Mouse (Mus musculus): ENCODE measurements around the gene Stk4. TPM values are rescaled to one million over a fixed set of nuclear protein-coding genes. Genes with fewer than 3 reads are reported as not detected.

Stk4 gene
- polyA plus RNA-seq, 1 experiment from 2014 or later, result 15.4 TPM

DNA sequence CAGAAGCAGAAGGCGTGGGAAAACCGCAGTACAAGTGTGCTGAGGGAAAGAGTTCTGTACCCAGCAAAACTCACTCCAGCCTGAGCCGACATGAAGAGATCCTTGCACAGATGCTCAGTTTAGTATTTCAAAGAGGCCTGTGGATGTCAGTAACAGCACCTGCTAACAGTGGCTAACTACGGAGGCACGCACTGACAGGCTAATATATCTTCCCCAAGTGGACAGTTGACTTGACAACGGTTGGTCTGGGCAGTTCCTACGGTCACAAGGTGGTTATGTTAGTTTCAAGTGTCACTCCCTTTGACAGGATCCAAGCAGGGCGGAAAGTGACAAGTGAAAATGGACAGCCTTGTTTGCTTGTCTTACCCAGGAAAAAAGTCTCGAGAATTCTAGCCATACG lies 12.1 kb downstream of the Stk4 start:
- Histone ChIP-seq H3K36me3 (peaks cover 67% of the 10 kb centered on the region), H3K4me1 (no peaks in the 10 kb centered on the region), H3K9ac (replicated peaks) (no peak overlapping the region), H3K27me3 (replicated peaks) (no peaks in the 10 kb centered on the region), H3K4me2 (no peak overlapping the region), H3K4me3 (replicated peaks) (no peak overlapping the region), H3K27ac (replicated peaks) (no peak overlapping the region), H3K9me3 (replicated peaks) (no peaks in the 10 kb centered on the region)
- no peak for ATAC-seq (ENCODE audit: low FRiP score)
- WGBS, result 92% methylated on average over 10 of the region's 10 CpGs

DNA sequence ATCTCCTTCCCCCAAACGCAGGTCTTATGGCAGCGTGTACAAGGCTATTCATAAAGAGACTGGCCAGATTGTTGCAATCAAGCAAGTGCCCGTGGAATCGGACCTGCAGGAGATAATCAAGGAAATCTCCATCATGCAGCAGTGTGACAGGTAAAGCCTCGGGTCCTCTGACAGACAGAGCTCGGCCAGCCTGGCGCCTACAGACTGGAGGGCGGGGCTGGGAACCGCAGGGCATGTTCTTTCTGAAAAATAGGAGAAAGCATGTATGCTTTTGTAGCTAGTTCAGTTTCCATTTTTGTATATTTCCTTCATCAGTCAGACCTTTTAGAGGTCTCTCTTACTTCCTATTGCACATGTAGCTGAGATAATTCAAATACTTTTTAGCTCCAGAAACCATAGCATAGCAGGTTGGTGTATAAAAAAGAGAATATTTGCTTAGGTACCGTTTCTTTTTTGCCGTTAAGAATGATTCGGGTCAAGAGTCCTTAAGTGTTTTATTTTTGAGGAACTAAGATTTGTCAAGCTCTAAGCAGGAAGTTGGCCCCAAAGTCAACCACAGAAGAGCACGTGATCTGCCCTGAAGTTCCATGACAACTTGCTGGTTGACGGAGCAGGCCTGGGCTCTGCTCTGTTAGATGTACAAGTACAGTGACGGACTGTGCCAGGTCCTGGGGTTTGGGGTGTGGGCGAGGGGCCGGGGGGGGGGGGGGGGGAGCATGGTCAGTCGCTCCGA lies 13.7 kb downstream of the Stk4 start:
- Histone ChIP-seq H3K9me3 (replicated peaks) (no peaks in the 10 kb centered on the region), H3K27me3 (replicated peaks) (no peaks in the 10 kb centered on the region), H3K4me2 (no peak overlapping the region), H3K36me3 (peaks cover 82% of the 10 kb centered on the region), H3K9ac (replicated peaks) (no peak overlapping the region), H3K4me1 (no peaks in the 10 kb centered on the region), H3K27ac (replicated peaks) (no peak overlapping the region), H3K4me3 (replicated peaks) (no peak overlapping the region)
- no peak for ATAC-seq (ENCODE audit: low FRiP score)
- 87% methylated on average over 18 of the region's 19 CpGs for WGBS

DNA sequence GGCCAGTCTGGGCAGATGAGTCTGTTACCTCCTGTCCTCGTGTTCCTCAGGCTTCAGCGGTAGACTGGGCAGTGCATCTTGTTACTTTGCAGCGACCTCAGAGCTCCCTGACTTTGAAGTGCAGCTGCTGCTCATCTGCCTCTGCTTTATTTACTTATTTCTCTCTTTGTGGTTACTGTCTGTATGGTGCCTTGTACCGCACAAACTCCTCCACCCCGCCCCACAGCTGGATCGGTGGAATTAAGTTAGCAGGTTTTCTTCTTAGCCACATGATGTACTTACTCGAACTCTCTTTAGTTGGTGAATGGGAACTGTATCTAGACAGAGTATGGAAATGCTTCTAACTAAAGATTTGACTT lies 14.2 kb downstream of the Stk4 start:
- no peak for ATAC-seq (ENCODE audit: low FRiP score)
- Histone ChIP-seq H3K4me1 (no peaks in the 10 kb centered on the region), H3K9ac (replicated peaks) (no peak overlapping the region), H3K27ac (replicated peaks) (no peak overlapping the region), H3K27me3 (replicated peaks) (no peaks in the 10 kb centered on the region), H3K9me3 (replicated peaks) (no peaks in the 10 kb centered on the region), H3K36me3 (peaks cover 86% of the 10 kb centered on the region), H3K4me2 (no peak overlapping the region), H3K4me3 (replicated peaks) (no peak overlapping the region)
- 92% methylated on average over 7 of the region's 7 CpGs for WGBS

DNA sequence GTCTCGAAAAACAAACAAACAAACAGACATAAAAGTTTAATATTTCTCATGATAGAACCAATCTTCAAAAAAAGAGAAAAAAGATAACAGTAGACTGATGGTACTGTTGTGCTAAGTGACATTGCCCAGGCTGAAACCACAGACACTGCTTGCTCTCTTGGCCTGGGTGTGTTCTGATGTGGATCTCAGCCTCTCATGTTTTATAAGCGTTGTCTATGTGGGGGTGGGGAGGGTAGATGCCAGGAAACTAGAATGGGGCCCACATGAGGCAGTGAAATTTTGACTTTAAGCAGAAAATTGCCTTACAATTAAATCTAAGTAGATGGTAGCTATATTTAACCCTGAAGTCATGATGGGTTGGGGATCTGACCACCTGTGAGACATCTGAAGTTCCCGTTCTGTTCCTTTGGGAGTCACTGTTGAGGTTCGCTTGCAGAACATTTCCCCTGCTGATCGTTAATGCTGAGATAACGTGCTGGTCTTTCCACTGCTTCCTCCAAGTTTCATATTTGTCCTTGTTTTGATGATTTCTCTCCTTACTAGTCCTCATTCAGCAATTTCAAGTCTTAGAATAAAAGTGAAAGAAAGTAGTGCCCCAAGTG lies 17.4 kb downstream of the Stk4 start:
- ATAC-seq (ENCODE audit: low FRiP score), result no peak
- no peak overlapping the region for H3K4me3 ChIP-seq (replicated peaks)
- H3K4me2 ChIP-seq, result no peak overlapping the region
- H3K27ac ChIP-seq (replicated peaks), result no peak overlapping the region
- no peaks in the 10 kb centered on the region for H3K9me3 ChIP-seq (replicated peaks)
- peaks cover 66% of the 10 kb centered on the region for H3K36me3 ChIP-seq
- H3K27me3 ChIP-seq (replicated peaks), result no peaks in the 10 kb centered on the region
- WGBS, result 88% methylated on average over 6 of the region's 6 CpGs
- no peak overlapping the region for H3K9ac ChIP-seq (replicated peaks)
- no peaks in the 10 kb centered on the region for H3K4me1 ChIP-seq

- Histone ChIP-seq H3K4me1 (no peaks in the 10 kb centered on the region), H3K36me3 (peaks cover 47% of the 10 kb centered on the region), H3K4me3 (replicated peaks) (no peak overlapping the region), H3K9me3 (replicated peaks) (no peaks in the 10 kb centered on the region), H3K9ac (replicated peaks) (no peak overlapping the region), H3K27me3 (replicated peaks) (no peaks in the 10 kb centered on the region), H3K27ac (replicated peaks) (no peak overlapping the region), H3K4me2 (no peak overlapping the region)
- WGBS, result 92% methylated on average over 4 of the region's 4 CpGs
- no peak for ATAC-seq (ENCODE audit: low FRiP score)
These were observed 19.4 kb downstream of the Stk4 start for GRCm38 (mm10) chr2:164089508-164089907.

DNA sequence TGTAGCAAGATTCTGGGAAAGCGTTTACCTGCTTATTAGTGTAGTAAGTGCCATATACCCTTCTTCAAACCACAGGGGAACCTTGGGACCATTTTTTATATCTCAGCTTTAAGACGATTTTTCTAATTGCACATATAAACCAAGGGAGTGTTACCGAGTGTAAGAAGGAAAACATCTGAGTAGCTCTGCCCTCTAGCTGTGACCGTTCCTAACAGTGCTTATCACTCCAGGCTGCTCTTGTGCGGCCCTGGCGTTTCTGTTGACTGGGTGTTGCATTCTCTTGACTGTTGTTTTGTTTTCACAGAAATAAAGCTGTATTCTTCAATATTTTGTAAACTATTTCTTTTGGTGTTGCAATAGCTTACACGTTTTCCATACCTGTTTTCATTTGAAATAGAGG lies 24.0 kb downstream of the Stk4 start:
- no peaks in the 10 kb centered on the region for H3K9me3 ChIP-seq (replicated peaks)
- H3K4me1 ChIP-seq, result no peaks in the 10 kb centered on the region
- H3K9ac ChIP-seq (replicated peaks), result no peak overlapping the region
- H3K27me3 ChIP-seq (replicated peaks), result no peaks in the 10 kb centered on the region
- H3K27ac ChIP-seq (replicated peaks), result no peak overlapping the region
- H3K4me3 ChIP-seq (replicated peaks), result no peak overlapping the region
- H3K4me2 ChIP-seq, result no peak overlapping the region
- 90% methylated on average over 7 of the region's 7 CpGs for WGBS
- no peak for ATAC-seq (ENCODE audit: low FRiP score)
- peaks cover 29% of the 10 kb centered on the region for H3K36me3 ChIP-seq

DNA sequence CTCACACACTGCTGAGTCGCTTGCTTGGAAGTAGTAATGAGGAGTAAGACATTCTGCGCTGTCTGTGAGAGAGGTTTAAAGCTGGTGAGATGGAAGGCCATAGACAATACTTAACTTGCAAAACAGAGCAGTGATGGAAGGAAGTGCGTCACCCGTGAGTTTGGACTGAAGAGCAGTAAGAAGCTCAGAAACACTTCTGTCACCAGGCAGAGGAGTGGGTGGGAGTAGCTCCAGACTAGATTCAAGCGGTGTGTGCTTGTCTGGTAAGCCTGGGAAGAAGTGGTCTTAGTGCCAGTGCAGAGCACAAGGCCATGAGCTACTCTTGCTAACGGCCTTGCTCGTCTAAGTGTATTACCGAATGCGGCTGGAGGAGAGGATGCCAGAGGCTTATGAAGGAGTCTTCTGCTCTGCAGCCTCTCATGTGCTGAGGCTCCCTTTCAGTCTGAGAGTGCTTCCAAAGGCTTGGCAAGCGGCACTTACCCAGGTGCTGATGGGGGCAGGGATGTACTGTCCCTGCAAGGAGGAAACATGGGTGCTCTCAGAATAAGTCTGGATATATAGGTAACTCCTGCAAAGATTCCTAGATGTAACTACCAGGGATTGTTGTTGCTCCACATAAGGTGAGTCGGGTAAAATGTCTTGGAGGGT lies 28.6 kb downstream of the Stk4 start:
- 93% methylated on average over 11 of the region's 11 CpGs for WGBS

DNA sequence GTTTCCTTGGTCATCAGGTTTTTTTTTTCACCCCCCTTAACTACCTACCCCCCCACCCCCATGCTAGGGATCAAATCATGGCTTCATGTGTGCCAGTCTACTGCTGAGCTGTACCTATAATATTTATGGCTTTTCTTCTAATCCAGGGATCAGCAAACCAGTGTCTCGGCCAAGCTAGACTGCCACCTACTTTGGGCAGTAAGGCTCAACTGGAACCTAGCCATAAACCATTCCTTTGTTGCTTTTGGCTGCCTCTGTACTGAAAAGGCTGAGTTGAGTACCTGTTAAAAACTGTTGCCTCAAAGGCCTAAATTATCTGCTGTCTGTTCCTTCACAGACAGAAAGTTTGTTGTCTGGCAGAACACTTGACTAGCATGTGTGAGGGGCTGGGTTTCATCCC lies 31.8 kb downstream of the Stk4 start:
- no peaks in the 10 kb centered on the region for H3K4me1 ChIP-seq
- H3K36me3 ChIP-seq, result peaks cover 45% of the 10 kb centered on the region
- H3K4me3 ChIP-seq (replicated peaks), result no peak overlapping the region
- H3K27ac ChIP-seq (replicated peaks), result no peak overlapping the region
- no peak for ATAC-seq (ENCODE audit: low FRiP score)
- no peaks in the 10 kb centered on the region for H3K9me3 ChIP-seq (replicated peaks)
- H3K9ac ChIP-seq (replicated peaks), result no peak overlapping the region
- no peak overlapping the region for H3K4me2 ChIP-seq
- WGBS, result 52% methylated on average over 1 of the region's 1 CpGs
- H3K27me3 ChIP-seq (replicated peaks), result no peaks in the 10 kb centered on the region

More for the DNA sequence above, 28.6 kb downstream of the Stk4 start:
- no peak for ATAC-seq (ENCODE audit: low FRiP score)
- Histone ChIP-seq H3K27ac (replicated peaks) (no peak overlapping the region), H3K4me2 (no peak overlapping the region), H3K4me3 (replicated peaks) (no peak overlapping the region), H3K4me1 (no peaks in the 10 kb centered on the region), H3K9me3 (replicated peaks) (no peaks in the 10 kb centered on the region), H3K27me3 (replicated peaks) (no peaks in the 10 kb centered on the region), H3K9ac (replicated peaks) (no peak overlapping the region), H3K36me3 (peaks cover 41% of the 10 kb centered on the region)

DNA sequence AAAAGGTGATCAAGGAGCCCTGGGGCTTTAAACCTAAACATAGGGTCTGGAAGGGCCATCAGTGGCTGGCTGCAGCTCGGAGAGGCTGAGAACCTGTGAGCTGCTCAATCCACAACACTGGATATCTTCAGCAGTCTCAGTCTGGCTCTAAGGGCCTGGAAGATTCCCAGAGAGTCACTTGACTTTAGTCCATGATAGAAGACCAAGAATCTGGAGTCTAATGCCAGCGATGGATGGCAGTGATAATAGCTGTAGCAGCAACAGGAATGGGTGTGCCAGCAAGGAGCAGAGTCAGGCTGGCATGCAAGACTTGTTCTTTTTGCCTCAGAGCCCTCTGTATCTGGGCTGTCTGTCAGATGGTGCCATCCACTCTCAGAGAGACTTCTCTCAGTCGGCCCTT lies 32.2 kb downstream of the Stk4 start:
- WGBS, result 85% methylated on average over 3 of the region's 3 CpGs
- Histone ChIP-seq H3K4me2 (no peak overlapping the region), H3K27me3 (replicated peaks) (no peaks in the 10 kb centered on the region), H3K27ac (replicated peaks) (no peak overlapping the region), H3K9ac (replicated peaks) (no peak overlapping the region), H3K4me3 (replicated peaks) (no peak overlapping the region), H3K9me3 (replicated peaks) (no peaks in the 10 kb centered on the region), H3K36me3 (peaks cover 45% of the 10 kb centered on the region), H3K4me1 (no peaks in the 10 kb centered on the region)
- ATAC-seq (ENCODE audit: low FRiP score), result no peak

GRCm38 (mm10) chr2:164103501-164103900 lies 33.4 kb downstream of the Stk4 start:
- no peaks in the 10 kb centered on the region for H3K27me3 ChIP-seq (replicated peaks)
- ATAC-seq (ENCODE audit: low FRiP score), result no peak
- WGBS, result 27% methylated on average over 4 of the region's 4 CpGs
- H3K9ac ChIP-seq (replicated peaks), result no peak overlapping the region
- H3K4me2 ChIP-seq, result no peak overlapping the region
- H3K36me3 ChIP-seq, result peaks cover 38% of the 10 kb centered on the region
- H3K4me1 ChIP-seq, result 0 out of 2 replicates have a peak, but pooled peaks cover 2% of the 10 kb centered on the region
- no peak overlapping the region for H3K27ac ChIP-seq (replicated peaks)
- no peaks in the 10 kb centered on the region for H3K9me3 ChIP-seq (replicated peaks)
- H3K4me3 ChIP-seq (replicated peaks), result no peak overlapping the region

DNA sequence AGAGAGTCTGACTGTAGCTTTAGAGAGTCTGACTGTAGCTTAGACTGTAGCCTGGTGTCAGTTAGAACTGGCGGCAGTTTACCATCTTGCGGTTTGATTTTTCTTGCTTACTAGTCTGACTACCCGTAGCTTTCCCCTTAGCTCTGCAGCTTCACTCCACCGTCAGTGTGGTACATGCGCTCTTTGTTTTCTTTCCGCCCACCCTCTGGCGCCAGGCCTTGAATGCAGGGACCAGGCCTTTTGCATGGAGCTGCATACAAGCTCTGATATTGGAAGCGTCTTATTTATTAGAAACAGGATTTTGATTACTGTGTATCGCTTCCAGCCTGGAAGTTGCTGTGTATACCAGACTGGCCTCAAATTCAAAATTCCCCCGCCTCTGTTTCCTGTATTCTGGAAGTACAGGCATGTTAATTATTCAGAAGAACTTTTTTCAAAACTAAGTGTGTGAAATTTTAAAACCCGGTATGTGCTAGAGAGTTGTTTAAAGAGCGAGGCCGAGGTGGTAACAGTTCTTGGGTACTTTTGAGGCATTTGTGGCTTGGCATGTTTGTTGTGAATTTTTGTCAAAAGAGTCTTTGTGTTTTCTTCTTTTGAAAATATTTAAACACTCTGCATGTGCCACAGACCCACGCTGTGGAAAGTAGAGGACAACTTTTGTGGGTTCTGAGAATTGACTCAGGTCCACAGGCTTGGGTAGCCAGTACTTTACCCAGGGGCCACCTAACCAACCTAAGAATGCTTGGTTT lies 36.3 kb downstream of the Stk4 start:
- no peak overlapping the region for H3K27ac ChIP-seq (replicated peaks)
- no peak overlapping the region for H3K4me3 ChIP-seq (replicated peaks)
- ATAC-seq (ENCODE audit: low FRiP score), result no peak
- H3K9me3 ChIP-seq (replicated peaks), result no peaks in the 10 kb centered on the region
- no peaks in the 10 kb centered on the region for H3K27me3 ChIP-seq (replicated peaks)
- H3K4me2 ChIP-seq, result no peak overlapping the region
- H3K36me3 ChIP-seq, result peaks cover 13% of the 10 kb centered on the region
- 71% methylated on average over 14 of the region's 14 CpGs for WGBS
- H3K4me1 ChIP-seq, result 0 out of 2 replicates have a peak, but pooled peaks cover 5% of the 10 kb centered on the region
- H3K9ac ChIP-seq (replicated peaks), result no peak overlapping the region
